Mouse (Mus musculus): ENCODE results near the gene Iqch. TPM values are rescaled to one million over a fixed set of nuclear protein-coding genes. Genes with fewer than 3 reads are reported as not detected.
A peak's percentile ranks its signal among the peaks of the same experiment; 100 is the strongest.
"Not testable (repeated sequence)": the region's sequence is repeated elsewhere in the genome, so short reads cannot be mapped to it uniquely, and the experiment has no call there.

The Iqch gene
- total RNA-seq, 2 experiments from 2014 or later: 0.15 TPM; not detected in 1

- no peak for DNase-seq
Observed at GRCm38 (mm10) chr9:63563436-63563835, 38.9 kb downstream of the Iqch start.

- DNase-seq: no peak
Observed at GRCm38 (mm10) chr9:63561931-63562330, 40.4 kb downstream of the Iqch start.

DNA sequence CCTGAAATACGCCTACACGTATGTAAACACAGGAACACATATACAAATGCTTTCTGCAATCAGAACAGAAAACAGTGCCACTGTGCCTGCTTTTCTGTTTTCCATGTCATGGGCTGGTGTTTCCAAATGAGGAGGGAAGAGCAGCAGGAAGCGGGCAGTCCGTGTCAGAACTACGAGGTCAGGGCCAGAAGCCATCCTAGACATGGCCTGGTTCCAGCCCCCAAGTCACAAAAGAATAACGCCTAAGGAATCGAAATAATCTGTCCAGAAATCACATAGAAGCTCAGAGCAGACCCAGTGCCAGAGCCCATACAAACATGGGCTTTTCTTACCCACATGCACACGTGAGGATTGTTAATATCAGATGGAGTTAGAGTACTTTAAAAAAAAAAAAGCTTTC, 45.4 kb downstream of the Iqch start:
- DNase-seq: no peak

- no peak for DNase-seq
Observed at GRCm38 (mm10) chr9:63556316-63556715, 46.0 kb downstream of the Iqch start.

DNA sequence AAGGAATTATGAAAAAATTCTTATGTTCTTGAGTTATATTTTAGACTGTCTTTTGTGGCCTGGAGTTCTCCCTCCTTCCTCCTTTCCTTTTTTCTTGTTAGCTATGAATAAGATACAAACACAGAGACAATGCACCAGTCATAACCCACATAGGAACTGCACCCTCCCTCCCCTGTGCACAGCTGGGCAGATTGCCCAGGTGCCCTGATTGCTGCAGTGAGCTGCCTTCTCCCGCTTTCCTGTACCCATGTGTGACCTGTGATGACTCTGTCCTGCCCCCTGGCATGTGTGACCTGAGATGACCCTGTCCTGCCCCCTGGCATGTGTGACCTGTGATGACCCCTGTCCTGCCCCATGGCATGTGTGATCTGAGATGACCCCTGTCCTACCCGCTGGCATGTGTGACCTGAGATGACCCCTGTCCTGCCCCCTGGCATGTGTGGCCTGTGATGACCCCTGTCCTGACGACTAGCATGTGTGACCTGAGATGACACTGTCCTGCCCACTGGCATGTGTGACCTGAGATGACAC, 46.8 kb downstream of the Iqch start:
- no peak for DNase-seq

GRCm38 (mm10) chr9:63553628-63554027, 48.7 kb downstream of the Iqch start:
- DNase-seq: no peak

- DNase-seq: not testable (repeated sequence)
Observed at GRCm38 (mm10) chr9:63550701-63551100, 51.6 kb downstream of the Iqch start.

GRCm38 (mm10) chr9:63548966-63549365, 53.3 kb downstream of the Iqch start:
- DNase-seq: no peak

DNA sequence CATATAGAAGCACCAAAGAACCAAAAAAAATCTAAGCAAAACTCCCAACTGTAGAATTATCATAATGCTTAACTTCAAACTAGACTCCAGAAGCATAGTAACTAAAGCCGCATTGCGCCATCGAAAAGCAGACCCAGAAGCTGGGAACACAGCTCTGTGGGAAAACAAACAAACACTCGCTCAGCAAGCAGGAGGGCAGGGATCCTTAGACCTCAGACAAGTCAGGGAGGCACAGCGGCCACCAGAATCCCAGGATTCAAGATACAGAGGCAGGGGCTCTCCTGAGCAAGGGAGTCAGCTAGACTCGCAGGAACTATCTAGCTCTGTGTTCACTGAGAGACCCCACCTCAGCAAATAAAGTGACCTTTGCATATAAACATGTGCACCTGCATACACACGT, 60.4 kb downstream of the Iqch start:
- DNase-seq: no peak

DNA sequence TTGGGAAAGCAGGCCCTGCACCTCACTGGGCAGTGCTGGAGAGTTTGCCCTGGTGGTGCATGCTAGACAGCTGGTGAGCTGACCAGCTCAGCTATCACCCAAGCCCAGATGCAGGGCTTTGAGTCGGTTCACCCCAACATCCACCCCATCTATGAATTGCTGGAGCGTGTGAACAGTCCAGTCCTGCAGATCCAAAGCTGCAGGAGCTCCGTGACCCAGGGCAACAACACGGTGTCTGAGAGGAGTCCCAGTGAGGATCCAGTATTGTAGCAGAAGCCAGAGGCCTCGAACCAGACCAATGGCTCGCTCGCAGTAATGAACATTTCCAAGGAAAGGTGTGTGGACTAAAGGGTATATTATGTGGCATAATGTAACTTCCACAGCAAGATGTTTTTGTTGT, 61.0 kb downstream of the Iqch start:
- no peak for DNase-seq

- DNase-seq: no peak
Observed at GRCm38 (mm10) chr9:63537489-63537888, 64.8 kb downstream of the Iqch start.

DNA sequence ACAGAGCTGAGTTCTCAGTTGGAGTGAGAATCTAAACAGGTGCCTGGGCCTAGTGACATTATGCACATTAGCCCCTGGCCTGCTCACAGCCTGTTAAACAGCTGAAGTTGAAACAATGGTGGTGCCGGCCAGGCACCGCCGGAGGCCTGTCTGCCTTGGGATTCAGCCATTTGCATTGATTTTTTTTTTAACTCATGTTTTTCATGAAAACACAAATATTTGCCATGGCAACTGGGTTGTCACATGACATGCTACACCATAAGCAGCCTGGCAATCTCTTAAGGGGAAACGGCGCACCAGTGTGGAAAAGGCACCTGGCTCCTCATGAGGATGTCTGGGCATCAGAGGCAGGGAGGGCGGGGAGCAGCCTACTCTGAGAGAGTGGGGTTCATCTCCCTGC, 67.3 kb downstream of the Iqch start:
- peak; percentile 25 to 31 for DNase-seq

GRCm38 (mm10) chr9:63534371-63534780, 67.9 kb downstream of the Iqch start:
- no peak for DNase-seq

DNA sequence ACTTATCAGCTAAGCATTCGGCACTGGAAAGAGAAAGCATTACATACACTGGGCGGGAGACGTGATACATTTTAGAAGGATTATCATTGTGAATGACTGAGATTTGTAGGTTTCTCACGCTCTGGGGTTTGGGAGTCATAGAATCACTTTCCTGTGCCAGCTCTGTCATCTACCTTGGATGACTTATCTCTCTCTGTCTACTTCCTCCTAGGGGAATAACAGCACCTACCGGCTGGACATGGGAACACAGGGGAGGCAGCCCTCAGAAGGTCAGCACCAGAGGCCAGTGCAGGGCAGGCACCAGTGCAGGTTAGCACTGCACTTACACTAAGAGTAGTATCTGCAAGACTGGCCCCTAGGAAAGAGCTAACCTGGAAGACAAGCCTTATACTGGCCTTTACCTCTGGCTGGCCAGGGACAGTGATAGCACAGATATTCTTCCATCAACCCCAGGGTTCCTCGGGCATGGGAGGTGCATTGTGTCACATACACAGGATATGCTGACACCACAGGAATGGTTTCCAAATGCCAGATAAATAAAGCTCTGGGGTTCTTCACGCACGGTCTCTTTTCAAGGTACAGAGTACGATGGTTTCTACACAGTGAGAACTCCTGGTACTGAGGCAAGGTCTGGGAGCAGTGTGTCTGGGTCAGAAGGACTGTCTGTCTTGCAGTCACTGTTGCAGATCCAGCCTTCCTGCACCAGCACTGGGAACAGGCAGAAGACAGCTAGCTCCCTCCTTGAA, 69.2 kb downstream of the Iqch start:
- DNase-seq: no peak

GRCm38 (mm10) chr9:63523937-63524253, 78.4 kb downstream of the Iqch start:
- no peak for DNase-seq

DNA sequence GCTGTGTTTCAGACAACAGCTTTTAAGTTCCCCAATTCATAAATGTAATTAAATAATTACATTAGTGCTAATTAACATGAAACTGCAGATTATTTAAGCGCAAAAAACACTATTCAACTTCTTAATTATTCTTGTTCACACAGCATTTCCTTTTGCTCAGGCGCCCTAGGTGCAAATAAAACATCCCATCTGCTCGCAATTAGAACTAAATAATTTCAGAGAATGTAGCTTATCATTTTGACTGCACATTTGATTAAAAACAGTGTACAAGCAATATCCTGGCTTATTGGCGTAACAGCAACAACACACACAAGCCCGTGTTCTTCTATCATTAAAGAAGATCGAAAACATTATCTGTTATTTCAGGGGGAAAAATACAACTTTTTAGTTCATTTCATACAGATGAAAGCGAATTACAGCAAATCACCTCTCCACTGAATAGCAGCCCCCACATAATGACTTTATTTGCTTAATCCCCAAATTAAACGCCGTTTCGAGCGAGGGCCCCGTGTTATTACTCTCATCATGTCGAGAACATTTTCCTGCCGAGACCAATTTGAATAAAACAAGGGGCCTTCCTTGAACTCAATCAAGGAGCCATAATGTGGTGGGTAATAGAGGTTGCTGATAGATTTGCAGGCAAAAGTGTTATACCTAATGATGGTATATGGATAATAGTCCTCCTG, 78.9 kb downstream of the Iqch start:
- no peak for DNase-seq

DNA sequence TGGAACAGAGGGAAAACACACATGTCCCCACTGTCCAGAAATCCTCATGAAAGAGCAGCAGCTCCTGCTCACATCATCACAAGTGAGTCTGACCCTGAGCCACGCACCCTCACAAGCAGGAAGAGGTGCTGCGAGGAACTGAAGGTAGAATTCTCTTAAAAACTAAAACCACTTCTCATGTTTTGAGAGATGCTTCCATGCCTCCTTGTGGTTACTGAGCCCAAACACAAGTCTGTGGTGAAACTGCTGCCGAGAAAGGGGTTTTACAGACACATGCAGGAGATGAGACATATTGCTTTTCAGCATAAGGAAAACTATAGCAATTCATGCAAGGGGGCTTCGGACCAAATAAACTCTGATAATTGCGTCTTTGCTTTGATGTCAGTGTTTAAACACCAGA, 89.4 kb downstream of the Iqch start:
- no peak for DNase-seq

DNA sequence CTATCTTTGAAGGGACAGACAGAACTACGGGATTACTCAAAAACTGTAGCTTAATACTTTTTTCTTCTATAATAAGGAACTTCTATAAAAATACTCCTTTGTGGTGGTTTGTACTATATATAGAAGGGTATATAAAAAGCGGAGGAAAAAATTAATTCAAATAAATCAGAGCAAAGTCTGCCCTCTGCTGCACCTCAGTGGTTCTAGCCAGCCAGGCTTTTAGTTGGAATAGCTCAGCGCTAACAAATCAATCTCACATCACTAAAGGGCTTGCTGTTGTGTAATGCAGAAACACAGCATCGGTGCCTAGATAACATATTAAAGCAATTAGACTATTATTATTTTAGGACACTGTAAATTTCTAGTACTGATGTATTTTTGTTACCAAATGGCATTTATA, 91.3 kb downstream of the Iqch start:
- no peak for DNase-seq

GRCm38 (mm10) chr9:63507110-63507509, 95.2 kb downstream of the Iqch start:
- no peak for DNase-seq

DNA sequence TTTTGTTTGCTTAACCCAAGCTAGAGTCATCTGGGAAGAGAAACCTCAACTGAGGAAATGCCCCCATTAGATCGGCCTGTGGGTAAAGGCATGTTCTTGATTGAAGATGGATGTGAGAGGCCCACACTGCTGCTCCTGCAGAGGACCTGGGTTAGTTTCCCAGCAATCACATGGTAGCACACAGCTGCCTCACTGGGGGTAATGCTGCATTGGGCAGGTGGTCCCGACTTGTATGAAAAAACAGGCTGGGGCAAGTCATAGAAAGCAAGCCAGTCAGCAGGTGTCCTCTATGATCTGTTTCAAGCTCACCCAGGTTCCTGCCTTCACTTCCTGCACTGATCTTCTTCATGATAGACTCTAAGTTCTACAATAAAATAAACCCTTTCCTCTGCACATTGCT, 98.4 kb downstream of the Iqch start:
- DNase-seq: no peak

DNA sequence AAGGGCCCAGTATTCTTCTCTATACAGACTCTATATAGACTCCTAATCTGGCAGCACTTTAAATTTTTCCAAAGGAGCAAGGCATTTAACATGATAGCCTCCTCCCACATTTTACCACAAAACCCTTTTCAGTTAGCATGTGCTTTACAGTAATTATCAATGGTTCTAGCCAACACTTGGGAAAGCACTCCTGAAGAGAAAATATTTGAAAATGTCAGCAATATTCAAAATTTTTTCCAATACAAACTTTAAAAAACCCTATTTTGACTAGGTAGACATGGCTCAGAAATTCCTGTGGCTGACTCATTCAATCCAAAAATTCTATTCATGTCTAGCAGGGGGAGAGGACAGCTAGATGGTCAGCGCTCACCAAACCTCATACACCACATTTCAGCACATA, 100.8 kb downstream of the Iqch start:
- no peak for DNase-seq

DNA sequence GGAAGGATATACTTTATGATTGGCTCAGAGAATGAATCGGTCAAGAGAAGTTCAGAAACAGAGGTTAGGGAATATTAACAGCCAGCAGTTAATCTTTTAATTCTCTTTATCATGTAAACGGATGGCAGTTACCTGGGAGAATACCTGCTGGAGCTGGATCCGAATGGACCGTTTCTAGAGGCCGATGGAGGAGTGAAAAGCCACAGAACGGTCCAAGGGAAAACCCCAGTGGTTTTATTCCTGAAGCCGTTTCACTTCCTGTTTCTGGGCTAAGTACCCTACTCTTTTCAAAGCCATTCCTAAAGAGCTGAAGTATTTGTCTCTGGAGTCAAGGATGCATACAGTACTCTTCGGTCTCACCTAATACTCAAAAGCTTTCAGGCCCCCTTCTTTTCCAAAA, 102.4 kb downstream of the Iqch start:
- no peak for DNase-seq

- DNase-seq: no peak
Observed at GRCm38 (mm10) chr9:63495786-63496185, 106.5 kb downstream of the Iqch start.

- peak in 1 of 2 experiments; percentile 29 for DNase-seq
Observed at GRCm38 (mm10) chr9:63493746-63494145, 108.5 kb downstream of the Iqch start.

Data from layer of hippocampus, postnatal 36 days (tissue).